Mouse (Mus musculus): ENCODE measurements around the gene Popdc2. TPM values are rescaled to one million over a fixed set of nuclear protein-coding genes. Genes with fewer than 3 reads are reported as not detected.

The Popdc2 gene
- polyA plus RNA-seq, 1 experiment from 2014 or later = 0.68 TPM

GRCm38 (mm10) chr16:38363256-38363595 lies 1.2 kb downstream of the Popdc2 start:
- WGBS = 87% methylated on average over 3 of the region's 3 CpGs
- Histone ChIP-seq H3K4me1 (ENCODE audit: control insufficient read depth, insufficient read depth, low read depth, low read length) (no peaks in the 10 kb centered on the region), H3K27me3 (replicated peaks; ENCODE audit: control insufficient read depth, insufficient read depth, low read length) (no peaks in the 10 kb centered on the region), H3K27ac (ENCODE audit: low read depth, low read length) (no peak overlapping the region), H3K4me3 (ENCODE audit: low read length) (no peak overlapping the region), H3K4me2 (ENCODE audit: low read length) (no peak overlapping the region), H3K9ac (ENCODE audit: low read depth, low read length) (no peak overlapping the region), H3K36me3 (ENCODE audit: control insufficient read depth, insufficient read depth, low read length) (no peaks in the 10 kb centered on the region), H3K9me3 (ENCODE audit: control insufficient read depth, low read length) (no peaks in the 10 kb centered on the region)
- ATAC-seq = no peak

- Histone ChIP-seq H3K27me3 (replicated peaks; ENCODE audit: control insufficient read depth, insufficient read depth, low read length) (no peaks in the 10 kb centered on the region), H3K4me3 (ENCODE audit: low read length) (no peak overlapping the region), H3K4me1 (ENCODE audit: control insufficient read depth, insufficient read depth, low read depth, low read length) (no peaks in the 10 kb centered on the region), H3K9me3 (ENCODE audit: control insufficient read depth, low read length) (no peaks in the 10 kb centered on the region), H3K4me2 (ENCODE audit: low read length) (no peak overlapping the region), H3K36me3 (ENCODE audit: control insufficient read depth, insufficient read depth, low read length) (no peaks in the 10 kb centered on the region), H3K27ac (ENCODE audit: low read depth, low read length) (no peak overlapping the region), H3K9ac (ENCODE audit: low read depth, low read length) (no peak overlapping the region)
- no peak for ATAC-seq
- 89% methylated on average over 7 of the region's 7 CpGs for WGBS
Measured at GRCm38 (mm10) chr16:38363657-38364056, 1.6 kb downstream of the Popdc2 start.

DNA sequence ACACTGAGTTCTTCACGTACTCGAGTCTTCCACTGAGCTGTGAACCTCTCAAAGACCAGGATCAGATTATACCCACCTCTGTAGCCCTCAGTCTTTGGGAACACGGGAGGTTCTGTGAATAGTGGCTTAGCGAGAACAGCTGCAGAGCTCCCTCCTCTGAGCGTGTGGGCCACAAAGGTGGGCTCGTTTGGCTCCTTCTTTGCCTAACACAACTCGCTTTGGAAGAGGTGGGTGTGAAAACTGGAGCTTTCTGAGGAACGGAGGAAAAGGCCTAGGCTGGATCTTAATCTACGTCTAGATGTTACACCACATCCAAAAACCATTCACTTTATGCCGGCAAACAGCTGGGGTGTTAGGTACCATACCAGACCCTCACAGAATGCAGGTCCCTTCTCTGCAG lies 3.4 kb downstream of the Popdc2 start:
- WGBS = 84% methylated on average over 10 of the region's 10 CpGs
- Histone ChIP-seq H3K9me3 (ENCODE audit: control insufficient read depth, low read length) (no peaks in the 10 kb centered on the region), H3K4me2 (ENCODE audit: low read length) (no peak overlapping the region), H3K4me1 (ENCODE audit: control insufficient read depth, insufficient read depth, low read depth, low read length) (no peaks in the 10 kb centered on the region), H3K4me3 (ENCODE audit: low read length) (no peak overlapping the region), H3K27ac (ENCODE audit: low read depth, low read length) (no peak overlapping the region), H3K36me3 (ENCODE audit: control insufficient read depth, insufficient read depth, low read length) (no peaks in the 10 kb centered on the region), H3K9ac (ENCODE audit: low read depth, low read length) (no peak overlapping the region), H3K27me3 (replicated peaks; ENCODE audit: control insufficient read depth, insufficient read depth, low read length) (no peaks in the 10 kb centered on the region)
- no peak for ATAC-seq

DNA sequence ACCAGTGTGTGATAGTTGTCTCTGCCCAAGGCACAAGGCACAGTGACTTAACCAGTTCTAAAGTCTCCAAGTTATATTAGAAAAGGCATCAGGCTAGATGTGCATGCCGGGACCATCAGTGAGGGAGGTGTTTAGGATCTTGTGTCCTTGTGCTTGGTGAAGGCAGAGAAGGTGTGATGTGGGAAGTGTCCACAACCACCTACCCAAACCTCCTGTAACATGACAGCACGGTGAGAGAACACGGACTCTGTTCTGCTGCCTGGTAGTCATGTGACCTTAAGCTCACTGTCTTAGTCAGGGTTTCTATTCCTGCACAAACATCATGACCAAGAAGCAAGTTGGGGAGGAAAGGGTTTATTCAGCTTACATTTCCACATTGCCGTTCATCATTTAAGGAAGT lies 4.2 kb downstream of the Popdc2 start:
- Histone ChIP-seq H3K27ac (ENCODE audit: low read depth, low read length) (no peak overlapping the region), H3K9me3 (ENCODE audit: control insufficient read depth, low read length) (no peaks in the 10 kb centered on the region), H3K4me1 (ENCODE audit: control insufficient read depth, insufficient read depth, low read depth, low read length) (no peaks in the 10 kb centered on the region), H3K4me2 (ENCODE audit: low read length) (no peak overlapping the region), H3K27me3 (replicated peaks; ENCODE audit: control insufficient read depth, insufficient read depth, low read length) (no peaks in the 10 kb centered on the region), H3K4me3 (ENCODE audit: low read length) (no peak overlapping the region), H3K36me3 (ENCODE audit: control insufficient read depth, insufficient read depth, low read length) (no peaks in the 10 kb centered on the region), H3K9ac (ENCODE audit: low read depth, low read length) (no peak overlapping the region)
- ATAC-seq = no peak
- WGBS = 98% methylated on average over 4 of the region's 4 CpGs

DNA sequence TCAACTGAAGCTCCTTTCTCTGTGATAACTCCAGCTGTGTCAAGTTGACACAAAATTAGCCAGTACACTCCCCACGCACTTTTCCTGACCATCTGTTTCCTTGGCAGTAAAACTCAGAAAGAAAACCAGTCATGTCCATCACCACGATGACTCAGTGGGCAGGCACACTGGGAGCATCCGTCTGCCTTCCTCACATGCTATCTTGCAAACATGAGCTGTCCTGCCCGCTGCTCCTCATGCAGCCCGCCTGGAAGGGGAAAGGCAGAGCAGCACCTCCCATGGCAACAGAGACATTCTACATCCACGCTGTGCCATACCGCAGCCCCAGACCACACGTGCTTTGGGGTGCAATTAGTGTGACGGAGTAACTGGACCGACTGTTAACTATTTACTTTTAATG lies 6.3 kb downstream of the Popdc2 start:
- Histone ChIP-seq H3K4me1 (ENCODE audit: control insufficient read depth, insufficient read depth, low read depth, low read length) (no peaks in the 10 kb centered on the region), H3K27ac (ENCODE audit: low read depth, low read length) (no peak overlapping the region), H3K4me3 (ENCODE audit: low read length) (no peak overlapping the region), H3K36me3 (ENCODE audit: control insufficient read depth, insufficient read depth, low read length) (no peaks in the 10 kb centered on the region), H3K27me3 (replicated peaks; ENCODE audit: control insufficient read depth, insufficient read depth, low read length) (no peaks in the 10 kb centered on the region), H3K9me3 (ENCODE audit: control insufficient read depth, low read length) (no peaks in the 10 kb centered on the region), H3K9ac (ENCODE audit: low read depth, low read length) (no peak overlapping the region), H3K4me2 (ENCODE audit: low read length) (no peak overlapping the region)
- 0 out of 2 replicates have a peak, but pooled peaks have one; percentile 40 for ATAC-seq
- WGBS = 55% methylated on average over 10 of the region's 10 CpGs

GRCm38 (mm10) chr16:38369000-38369399 lies 7.0 kb downstream of the Popdc2 start:
- Histone ChIP-seq H3K9ac (ENCODE audit: low read depth, low read length) (no peak overlapping the region), H3K4me1 (ENCODE audit: control insufficient read depth, insufficient read depth, low read depth, low read length) (no peaks in the 10 kb centered on the region), H3K4me3 (ENCODE audit: low read length) (no peak overlapping the region), H3K4me2 (ENCODE audit: low read length) (no peak overlapping the region), H3K27me3 (replicated peaks; ENCODE audit: control insufficient read depth, insufficient read depth, low read length) (no peaks in the 10 kb centered on the region), H3K27ac (ENCODE audit: low read depth, low read length) (no peak overlapping the region), H3K9me3 (ENCODE audit: control insufficient read depth, low read length) (no peaks in the 10 kb centered on the region), H3K36me3 (ENCODE audit: control insufficient read depth, insufficient read depth, low read length) (no peaks in the 10 kb centered on the region)
- ATAC-seq = no peak
- 85% methylated on average over 7 of the region's 7 CpGs for WGBS

GRCm38 (mm10) chr16:38369431-38369830 lies 7.4 kb downstream of the Popdc2 start:
- Histone ChIP-seq H3K4me2 (ENCODE audit: low read length) (no peak overlapping the region), H3K4me3 (ENCODE audit: low read length) (no peak overlapping the region), H3K9me3 (ENCODE audit: control insufficient read depth, low read length) (no peaks in the 10 kb centered on the region), H3K27me3 (replicated peaks; ENCODE audit: control insufficient read depth, insufficient read depth, low read length) (no peaks in the 10 kb centered on the region), H3K27ac (ENCODE audit: low read depth, low read length) (no peak overlapping the region), H3K9ac (ENCODE audit: low read depth, low read length) (no peak overlapping the region), H3K4me1 (ENCODE audit: control insufficient read depth, insufficient read depth, low read depth, low read length) (no peaks in the 10 kb centered on the region), H3K36me3 (ENCODE audit: control insufficient read depth, insufficient read depth, low read length) (no peaks in the 10 kb centered on the region)
- WGBS = 89% methylated on average over 8 of the region's 8 CpGs
- ATAC-seq = no peak

DNA sequence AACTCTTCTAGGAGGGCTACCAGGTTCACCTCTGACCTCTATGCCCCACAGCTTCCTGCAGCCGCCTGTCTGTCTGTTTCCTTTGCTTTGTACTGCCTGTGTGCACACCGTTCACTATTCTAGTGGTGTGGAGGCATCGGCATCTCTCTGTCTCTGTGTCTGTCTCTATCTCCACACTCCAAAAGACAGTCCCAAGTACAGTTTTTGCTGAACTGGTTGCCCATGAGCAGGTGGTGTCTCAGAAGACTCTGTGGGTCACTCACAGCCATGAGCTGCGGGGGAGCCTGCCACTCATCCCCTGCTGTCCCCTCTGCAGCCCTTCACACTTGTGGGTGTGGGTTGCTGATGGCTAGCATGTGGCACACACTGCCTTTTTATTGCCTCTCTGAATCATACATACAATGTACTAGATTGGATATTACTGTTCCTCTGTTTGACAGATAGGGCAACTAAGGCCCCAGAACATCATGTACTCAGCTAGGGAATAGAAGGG lies 8.0 kb downstream of the Popdc2 start:
- no peak overlapping the region for H3K4me3 ChIP-seq (ENCODE audit: low read length)
- no peak overlapping the region for H3K9ac ChIP-seq (ENCODE audit: low read depth, low read length)
- 82% methylated on average over 4 of the region's 4 CpGs for WGBS
- H3K36me3 ChIP-seq (ENCODE audit: control insufficient read depth, insufficient read depth, low read length) = no peaks in the 10 kb centered on the region
- no peaks in the 10 kb centered on the region for H3K9me3 ChIP-seq (ENCODE audit: control insufficient read depth, low read length)
- no peaks in the 10 kb centered on the region for H3K4me1 ChIP-seq (ENCODE audit: control insufficient read depth, insufficient read depth, low read depth, low read length)
- no peak overlapping the region for H3K27ac ChIP-seq (ENCODE audit: low read depth, low read length)
- H3K27me3 ChIP-seq (replicated peaks; ENCODE audit: control insufficient read depth, insufficient read depth, low read length) = no peaks in the 10 kb centered on the region
- ATAC-seq = no peak
- H3K4me2 ChIP-seq (ENCODE audit: low read length) = no peak overlapping the region

- H3K9me3 ChIP-seq (ENCODE audit: control insufficient read depth, low read length) = no peaks in the 10 kb centered on the region
- no peak for ATAC-seq
- H3K36me3 ChIP-seq (ENCODE audit: control insufficient read depth, insufficient read depth, low read length) = no peaks in the 10 kb centered on the region
- no peak overlapping the region for H3K4me3 ChIP-seq (ENCODE audit: low read length)
- peaks cover 1% of the 10 kb centered on the region; the same call in 1 of the 2 replicates for H3K4me1 ChIP-seq (ENCODE audit: control insufficient read depth, insufficient read depth, low read depth, low read length)
- H3K4me2 ChIP-seq (ENCODE audit: low read length) = no peak overlapping the region
- no peak overlapping the region for H3K27ac ChIP-seq (ENCODE audit: low read depth, low read length)
- no peaks in the 10 kb centered on the region for H3K27me3 ChIP-seq (replicated peaks; ENCODE audit: control insufficient read depth, insufficient read depth, low read length)
- H3K9ac ChIP-seq (ENCODE audit: low read depth, low read length) = no peak overlapping the region
- 88% methylated on average over 8 of the region's 8 CpGs for WGBS
Measured at GRCm38 (mm10) chr16:38370633-38371374, 8.8 kb downstream of the Popdc2 start.

Measured in hindbrain, embryonic 16.5 days (tissue).